Mouse (Mus musculus) midbrain, embryonic 15.5 days (tissue): ENCODE results near the gene Spata13. TPM values are rescaled to one million over a fixed set of nuclear protein-coding genes. Genes with fewer than 3 reads are reported as not detected.
A peak's percentile ranks its signal among the peaks of the same experiment; 100 is the strongest.

Source experiments
- ATAC-seq: fragments of 200-750 bp; cut with Nextera tagmentation; replicated peaks from 2 replicates; pipeline ENCODE4 v1.8.0; 2017; ENCODE audit warnings: moderate TSS enrichment
- H3K27ac ChIP-seq: fragments of 300-500 bp; sonication (generic); 2 replicates; pipeline ENCODE4 v1.5.1; 2015; ENCODE audit warnings: mild to moderate bottlenecking, inconsistent platforms
- H3K27me3 ChIP-seq: fragments of 300-500 bp; sonication (generic); replicated peaks from 2 replicates; pipeline ENCODE4 v1.6.1; 2015; ENCODE audit warnings: inconsistent platforms
- H3K36me3 ChIP-seq: fragments of 300-500 bp; sonication (generic); replicated peaks from 2 replicates; pipeline ENCODE4 v1.6.1; 2015; ENCODE audit warnings: inconsistent platforms
- H3K4me1 ChIP-seq: fragments of 300-500 bp; sonication (generic); 2 replicates; pipeline ENCODE4 v1.6.1; 2015; ENCODE audit warnings: inconsistent platforms
- H3K4me2 ChIP-seq: fragments of 300-500 bp; sonication (generic); 2 replicates; pipeline ENCODE4 v1.6.1; 2015; ENCODE audit warnings: inconsistent platforms, mild to moderate bottlenecking, moderate library complexity
- H3K4me3 ChIP-seq: fragments of 300-500 bp; sonication (generic); 2 replicates; pipeline ENCODE4 v1.5.1; 2015; ENCODE audit warnings: mild to moderate bottlenecking, inconsistent platforms
- H3K9ac ChIP-seq: fragments of 300-500 bp; sonication (generic); 2 replicates; pipeline ENCODE4 v1.6.1; 2015; ENCODE audit warnings: mild to moderate bottlenecking, inconsistent platforms
- H3K9me3 ChIP-seq: fragments of 300-500 bp; sonication (generic); 2 replicates; pipeline ENCODE4 v1.6.1; 2016; ENCODE audit warnings: inconsistent platforms
- WGBS: fragments of 180-500 bp; shearing (Covaris S2); methylation state at CpG from one replicate; pipeline ENCODE4 v1.1.7; 2015; ENCODE audit warnings: mixed read lengths; 5-methylcytosine and 5-hydroxymethylcytosine counted together
- polyA plus RNA-seq: library from polyadenylated mRNA; unstranded; fragments of >200 nt; fragmentation: Nextera tagmentation; extraction: Ambion mirVana; gene quantifications from 2 replicates; pipeline ENCODE4 v1.2.1, GENCODE M21; 2015

The Spata13 gene
- polyA plus RNA-seq, 1 experiment from 2014 or later: 20.7 TPM

- no peaks in the 10 kb centered on the region for H3K27me3 ChIP-seq
- H3K4me1 ChIP-seq: peaks cover 10% of the 10 kb centered on the region
- no peak overlapping the region for H3K4me2 ChIP-seq
- no peaks in the 10 kb centered on the region for H3K36me3 ChIP-seq
- ATAC-seq: no peak
- no peak overlapping the region for H3K9ac ChIP-seq
- H3K9me3 ChIP-seq: no peaks in the 10 kb centered on the region
- 88% methylated on average over 5 of the region's 5 CpGs for WGBS
- no peak overlapping the region for H3K27ac ChIP-seq
- no peak overlapping the region for H3K4me3 ChIP-seq
Measured at GRCm38 (mm10) chr14:60661281-60661680, 27.5 kb downstream of the Spata13 start.

GRCm38 (mm10) chr14:60663309-60663940, 29.6 kb downstream of the Spata13 start:
- no peak overlapping the region for H3K9ac ChIP-seq
- H3K4me3 ChIP-seq: no peak overlapping the region
- WGBS: 77% methylated on average over 11 of the region's 11 CpGs
- H3K36me3 ChIP-seq: no peaks in the 10 kb centered on the region
- H3K27ac ChIP-seq: no peak overlapping the region
- H3K27me3 ChIP-seq: no peaks in the 10 kb centered on the region
- H3K4me1 ChIP-seq: peaks cover 10% of the 10 kb centered on the region
- H3K9me3 ChIP-seq: no peaks in the 10 kb centered on the region
- ATAC-seq: no peak
- no peak overlapping the region for H3K4me2 ChIP-seq

DNA sequence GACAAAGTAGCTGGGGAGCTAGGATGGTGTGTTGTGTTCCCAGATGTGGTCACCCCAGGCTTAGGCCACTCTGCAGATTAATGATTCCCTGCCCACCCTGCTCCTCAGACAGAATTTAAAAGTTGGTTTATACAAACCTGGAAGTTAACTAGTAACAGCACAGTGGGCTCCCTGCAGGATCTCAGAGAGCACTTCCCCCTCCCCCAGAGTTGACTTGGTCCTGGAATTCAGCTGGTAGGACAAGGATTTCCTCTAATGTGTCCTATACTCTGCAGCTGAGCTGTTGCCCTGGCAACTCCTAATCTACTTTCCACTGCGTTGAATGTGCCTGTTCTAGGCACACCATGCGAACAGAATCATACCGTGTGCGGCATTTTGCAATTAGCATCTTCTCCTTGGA, 30.8 kb downstream of the Spata13 start:
- Histone ChIP-seq H3K27ac (no peak overlapping the region), H3K4me2 (no peak overlapping the region), H3K36me3 (no peaks in the 10 kb centered on the region), H3K9ac (no peak overlapping the region), H3K27me3 (no peaks in the 10 kb centered on the region), H3K4me3 (no peak overlapping the region), H3K4me1 (peaks cover 13% of the 10 kb centered on the region), H3K9me3 (no peaks in the 10 kb centered on the region)
- 16% methylated on average over 4 of the region's 4 CpGs for WGBS
- ATAC-seq: peak; percentile 39

- Histone ChIP-seq H3K4me1 (peaks cover 13% of the 10 kb centered on the region), H3K9me3 (no peaks in the 10 kb centered on the region), H3K4me3 (no peak overlapping the region), H3K9ac (no peak overlapping the region), H3K27me3 (no peaks in the 10 kb centered on the region), H3K27ac (no peak overlapping the region), H3K36me3 (no peaks in the 10 kb centered on the region), H3K4me2 (no peak overlapping the region)
- 65% methylated on average over 6 of the region's 6 CpGs for WGBS
- ATAC-seq: no peak
Measured at GRCm38 (mm10) chr14:60665263-60665662, 31.5 kb downstream of the Spata13 start.

GRCm38 (mm10) chr14:60666252-60666651, 32.5 kb downstream of the Spata13 start:
- Histone ChIP-seq H3K4me2 (no peak overlapping the region), H3K4me3 (no peak overlapping the region), H3K27ac (no peak overlapping the region), H3K36me3 (no peaks in the 10 kb centered on the region), H3K27me3 (no peaks in the 10 kb centered on the region), H3K9ac (no peak overlapping the region), H3K9me3 (no peaks in the 10 kb centered on the region), H3K4me1 (peaks cover 13% of the 10 kb centered on the region)
- 76% methylated on average over 7 of the region's 7 CpGs for WGBS
- ATAC-seq: no peak

- peaks cover 3% of the 10 kb centered on the region; the same call in 1 of the 2 replicates for H3K4me1 ChIP-seq
- H3K9me3 ChIP-seq: no peaks in the 10 kb centered on the region
- WGBS: 32% methylated on average over 7 of the region's 7 CpGs
Measured at GRCm38 (mm10) chr14:60670191-60670590, 36.4 kb downstream of the Spata13 start.

DNA sequence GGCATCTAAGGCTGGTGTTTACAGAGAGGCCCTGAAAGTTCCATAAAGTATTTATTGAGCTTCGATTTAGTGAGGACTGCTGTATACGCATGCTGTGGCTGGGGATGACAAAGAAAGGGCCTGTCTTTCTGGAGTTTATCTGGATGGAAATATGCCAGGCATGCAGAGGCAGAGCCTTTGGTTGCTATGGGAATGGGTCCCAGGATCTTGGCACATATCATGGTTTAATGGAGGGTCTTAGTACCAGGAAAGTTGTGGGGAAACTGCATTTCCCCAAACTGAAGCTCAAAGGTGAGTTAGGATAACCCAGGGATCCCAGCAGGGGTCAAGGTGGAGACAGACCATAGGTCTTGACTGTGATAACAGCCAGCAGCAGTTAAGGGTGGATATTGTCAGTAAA, 37.7 kb downstream of the Spata13 start:
- no peak overlapping the region for H3K27ac ChIP-seq
- ATAC-seq: no peak
- H3K9me3 ChIP-seq: no peaks in the 10 kb centered on the region

More at GRCm38 (mm10) chr14:60670191-60670590, 36.4 kb downstream of the Spata13 start:
- no peak overlapping the region for H3K27ac ChIP-seq
- no peak overlapping the region for H3K9ac ChIP-seq
- H3K4me2 ChIP-seq: no peak overlapping the region
- no peaks in the 10 kb centered on the region for H3K36me3 ChIP-seq
- no peak for ATAC-seq
- H3K4me3 ChIP-seq: no peak overlapping the region
- no peaks in the 10 kb centered on the region for H3K27me3 ChIP-seq

DNA sequence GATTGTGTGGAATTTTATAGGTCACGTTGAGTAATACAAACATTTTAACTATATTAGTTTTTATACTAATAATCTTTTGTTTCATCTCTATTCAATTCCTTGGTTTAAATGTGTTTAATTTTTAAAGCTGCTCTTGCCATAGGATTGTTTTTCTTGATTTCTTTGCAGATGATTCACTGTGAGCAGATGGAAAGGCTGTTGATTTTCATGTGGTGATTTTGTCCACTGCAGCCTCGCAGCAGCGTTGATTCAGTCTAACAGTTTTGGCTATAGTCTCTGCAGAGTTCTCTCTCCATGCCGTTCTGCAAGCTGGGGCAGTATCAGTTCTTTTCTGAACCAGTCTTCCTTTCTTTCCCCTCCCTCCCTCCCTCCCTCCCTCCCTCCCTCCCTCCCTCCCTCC, 41.9 kb downstream of the Spata13 start:
- Histone ChIP-seq H3K4me1 (no peaks in the 10 kb centered on the region; the same call in 1 of the 2 replicates), H3K4me2 (no peak overlapping the region), H3K9ac (no peak overlapping the region), H3K4me3 (no peak overlapping the region), H3K36me3 (no peaks in the 10 kb centered on the region), H3K27ac (no peak overlapping the region), H3K9me3 (no peaks in the 10 kb centered on the region), H3K27me3 (no peaks in the 10 kb centered on the region)
- WGBS: 78% methylated on average over 4 of the region's 4 CpGs
- no peak for ATAC-seq

More for the DNA sequence above, 37.7 kb downstream of the Spata13 start:
- peaks cover 3% of the 10 kb centered on the region; the same call in 1 of the 2 replicates for H3K4me1 ChIP-seq
- no peaks in the 10 kb centered on the region for H3K36me3 ChIP-seq
- no peak overlapping the region for H3K4me2 ChIP-seq
- 50% methylated on average over 2 of the region's 2 CpGs for WGBS
- H3K27me3 ChIP-seq: no peaks in the 10 kb centered on the region
- no peak overlapping the region for H3K9ac ChIP-seq
- H3K4me3 ChIP-seq: no peak overlapping the region

- 83% methylated on average over 2 of the region's 2 CpGs for WGBS
- H3K27me3 ChIP-seq: no peaks in the 10 kb centered on the region
Measured at GRCm38 (mm10) chr14:60676625-60677314, 43.0 kb downstream of the Spata13 start.

GRCm38 (mm10) chr14:60682361-60683023, 48.7 kb downstream of the Spata13 start:
- no peaks in the 10 kb centered on the region for H3K27me3 ChIP-seq
- peak; percentile 33; the same call in 1 of the 2 replicates for ATAC-seq
- WGBS: 54% methylated on average over 12 of the region's 12 CpGs
- H3K4me3 ChIP-seq: no peak overlapping the region
- H3K27ac ChIP-seq: no peak overlapping the region
- H3K4me1 ChIP-seq: peaks cover 24% of the 10 kb centered on the region
- no peak overlapping the region for H3K4me2 ChIP-seq
- H3K9ac ChIP-seq: no peak overlapping the region
- no peaks in the 10 kb centered on the region for H3K36me3 ChIP-seq
- no peaks in the 10 kb centered on the region for H3K9me3 ChIP-seq

More at GRCm38 (mm10) chr14:60676625-60677314, 43.0 kb downstream of the Spata13 start:
- H3K27ac ChIP-seq: no peak overlapping the region
- H3K4me2 ChIP-seq: no peak overlapping the region
- H3K4me1 ChIP-seq: 0 out of 2 replicates have a peak, but pooled peaks cover 1% of the 10 kb centered on the region
- no peak overlapping the region for H3K4me3 ChIP-seq
- no peaks in the 10 kb centered on the region for H3K36me3 ChIP-seq
- H3K9ac ChIP-seq: no peak overlapping the region
- H3K9me3 ChIP-seq: no peaks in the 10 kb centered on the region
- no peak for ATAC-seq

- Histone ChIP-seq H3K4me2 (no peak overlapping the region), H3K27me3 (no peaks in the 10 kb centered on the region), H3K4me3 (no peak overlapping the region), H3K4me1 (peaks cover 27% of the 10 kb centered on the region), H3K36me3 (no peaks in the 10 kb centered on the region), H3K9ac (no peak overlapping the region), H3K9me3 (no peaks in the 10 kb centered on the region), H3K27ac (no peak overlapping the region)
- WGBS: 55% methylated on average over 10 of the region's 10 CpGs
- no peak for ATAC-seq
Measured at GRCm38 (mm10) chr14:60683989-60684388, 50.2 kb downstream of the Spata13 start.

GRCm38 (mm10) chr14:60686733-60687132, 52.9 kb downstream of the Spata13 start:
- Histone ChIP-seq H3K4me2 (no peak overlapping the region), H3K4me1 (peaks cover 34% of the 10 kb centered on the region), H3K9me3 (no peaks in the 10 kb centered on the region)

More at GRCm38 (mm10) chr14:60686733-60687132, 52.9 kb downstream of the Spata13 start:
- H3K27ac ChIP-seq: peak overlapping the region; percentile 37; the same call in 1 of the 2 replicates
- no peak overlapping the region for H3K4me3 ChIP-seq
- no peaks in the 10 kb centered on the region for H3K36me3 ChIP-seq
- no peak for ATAC-seq
- H3K27me3 ChIP-seq: no peaks in the 10 kb centered on the region
- H3K9ac ChIP-seq: no peak overlapping the region
- 60% methylated on average over 11 of the region's 11 CpGs for WGBS
